Mouse (Mus musculus) liver, embryonic 15.5 days (tissue): Measurements from ENCODE around the gene Fam78a. TPM values are rescaled to one million over a fixed set of nuclear protein-coding genes. Genes with fewer than 3 reads are reported as not detected.

Source experiments
- microRNA-seq: library from miRNA; unstranded; fragments of <30 nt; microRNA quantifications from one replicate; pipeline ENCODE4, GENCODE M21; 2016
- polyA plus RNA-seq: library from polyadenylated mRNA; unstranded; fragments of >200 nt; fragmentation: Nextera tagmentation; extraction: Ambion mirVana; gene quantifications from 2 replicates; pipeline ENCODE4 v1.2.1, GENCODE M21; 2015

The Fam78a gene
- polyA plus RNA-seq, 1 experiment from 2014 or later: 11.4 TPM

Small RNA genes within 50 kb of the gene (microRNA-seq; reads per million reads assigned to microRNA genes)
- not detected for gene Mir7674

Other genes with a start within 250 kb of the Fam78a start
- gene Fibcd1, start 238.9 kb downstream of the Fam78a start, polyA plus RNA-seq: 0.02 TPM in 1 of 2 replicates, not detected in the other
- 0.06 TPM in 1 of 2 replicates, not detected in the other for gene Lamc3, start 197.6 kb downstream of the Fam78a start, polyA plus RNA-seq
- gene Aif1l, start 134.7 kb downstream of the Fam78a start, polyA plus RNA-seq: 1.2 and 1.5 TPM in 2 replicates
- gene Nup214, start 110.4 kb downstream of the Fam78a start, polyA plus RNA-seq: 40.5 and 44.7 TPM in 2 replicates
- gene Plpp7, start 10.7 kb upstream of the Fam78a start, polyA plus RNA-seq: 1.9 and 2.0 TPM in 2 replicates
- gene Prrc2b, start 66.2 kb upstream of the Fam78a start, polyA plus RNA-seq: 8.3 and 9.6 TPM in 2 replicates
- 11.9 and 14.9 TPM in 2 replicates for gene Pomt1, start 151.7 kb upstream of the Fam78a start, polyA plus RNA-seq
- gene Uck1, start 175.3 kb upstream of the Fam78a start, polyA plus RNA-seq: 24.9 and 33.4 TPM in 2 replicates
- gene Golga2, start 202.5 kb upstream of the Fam78a start, polyA plus RNA-seq: 7.9 and 10.2 TPM in 2 replicates
- gene Swi5, start 203.2 kb upstream of the Fam78a start, polyA plus RNA-seq: 156 and 158 TPM in 2 replicates